Mouse (Mus musculus) CD4-positive, CD25-positive, alpha-beta regulatory T cell (primary cell): ENCODE results near the gene Rflna. TPM values are rescaled to one million over a fixed set of nuclear protein-coding genes. Genes with fewer than 3 reads are reported as not detected.

Source experiments
- polyA plus RNA-seq: library from polyadenylated mRNA; unstranded; fragments of 100-300 nt; shearing (Covaris generic); gene quantifications from one replicate; pipeline ENCODE4 v1.2.1, GENCODE M21; 2017

The Rflna gene
- 0.36 TPM for polyA plus RNA-seq

GRCm38 (mm10) chr5:125002969-125003872, at the start of gene Rflna:
TSS of gene Rflna (plus strand) at chr5:125003221.

Other genes starting within 250 kb of the Rflna start
- gene Ccdc92, start 140.8 kb upstream of the Rflna start, polyA plus RNA-seq, result 24.9 TPM
- 30.1 TPM for gene Zfp664, start 140.5 kb upstream of the Rflna start, polyA plus RNA-seq
- 19.3 TPM for gene Ncor2, start 176.0 kb downstream of the Rflna start, polyA plus RNA-seq